In genomic region chr11:3408131-3408996, GRCm38 (mm10) we compare ENCODE assay signal across 8 mouse cellular contexts. TPM values are rescaled to one million over a fixed set of nuclear protein-coding genes. Genes with fewer than 3 reads are reported as not detected.
DNase-seq lines count a peak whose midpoint lies in the region; ATAC-seq lines count a peak whose summit lies in the region.

No protein-coding gene starts in this region.

- DNase-seq in cerebellum, adult 9-10 months: peak; percentile 39
- no peak for DNase-seq in cerebellum, postnatal 36 days
- DNase-seq in c-Kit-positive CD71-positive TER-119-positive erythroid progenitor cells, embryonic 14.5 days (ENCODE audit: low spot score): peak; percentile 32
- peak; percentile 59 to 63 for DNase-seq in kidney, postnatal 25 days
- peak; percentile 28 for DNase-seq in midbrain, embryonic 10.5 days (ENCODE audit: low spot score)
- DNase-seq in layer of hippocampus, adult 9-10 months (ENCODE audit: low spot score): no peak
- DNase-seq in layer of hippocampus, postnatal 10 days (ENCODE audit: low spot score in 2 of 2): no peak

- ATAC-seq in heart, embryonic 11.5 days (replicated peaks; ENCODE audit: insufficient number of reproducible peaks, low FRiP score, low TSS enrichment): no peak

- H3K27me3 ChIP-seq in heart, embryonic 11.5 days (ENCODE audit: control insufficient read depth, insufficient read depth, low read length): no peaks in the 10 kb centered on the region
- H3K27me3 ChIP-seq in midbrain, embryonic 10.5 days (ENCODE audit: low read depth, poor library complexity, severe bottlenecking): no peaks in the 10 kb centered on the region

- no peaks in the 10 kb centered on the region for H3K4me1 ChIP-seq in heart, embryonic 11.5 days (ENCODE audit: control insufficient read depth, insufficient read depth, low read length)
- peaks cover 24% of the 10 kb centered on the region for H3K4me1 ChIP-seq in midbrain, embryonic 10.5 days

- peak overlapping the region; percentile 42 for H3K27ac ChIP-seq in heart, embryonic 11.5 days (ENCODE audit: low read depth, low read length)
- H3K27ac ChIP-seq in midbrain, embryonic 10.5 days (replicated peaks): peak overlapping the region; percentile 91

- WGBS in heart, embryonic 11.5 days (ENCODE audit: insufficient replicate concordance): 5% methylated on average over 34 of the region's 34 CpGs
- 7% methylated on average over 34 of the region's 34 CpGs for WGBS in midbrain, embryonic 10.5 days

- peak overlapping the region; percentile 71 for H3K4me2 ChIP-seq in heart, embryonic 11.5 days

- no peaks in the 10 kb centered on the region for H3K9me3 ChIP-seq in heart, embryonic 11.5 days (replicated peaks; ENCODE audit: control insufficient read depth, low read length)
- no peaks in the 10 kb centered on the region for H3K9me3 ChIP-seq in midbrain, embryonic 10.5 days (replicated peaks)

- peak overlapping the region; percentile 74 for H3K4me3 ChIP-seq in heart, embryonic 11.5 days (ENCODE audit: low read depth, low read length)
- H3K4me3 ChIP-seq in midbrain, embryonic 10.5 days: peak overlapping the region; percentile 80

- H3K9ac ChIP-seq in heart, embryonic 11.5 days (ENCODE audit: low read depth, low read length): peak overlapping the region; percentile 85

- no peaks in the 10 kb centered on the region for H3K36me3 ChIP-seq in heart, embryonic 11.5 days (ENCODE audit: control insufficient read depth, insufficient read depth, low read length)
- no peaks in the 10 kb centered on the region for H3K36me3 ChIP-seq in midbrain, embryonic 10.5 days

RNA-seq across cellular contexts. Expression of gene Limk2, which starts 0.6 kb away (rescaled TPM):
- 61.8 and 72.3 TPM in 2 replicates for polyA plus RNA-seq in heart, embryonic 11.5 days (2014; fragmentation: Nextera tagmentation; extraction: Ambion mirVana)
- polyA plus RNA-seq in midbrain, embryonic 10.5 days (2016; fragmentation: Nextera tagmentation; extraction: Ambion mirVana): 50.7 and 68.9 TPM in 2 replicates
- total RNA-seq in layer of hippocampus, postnatal 10 days (2021): 100 to 1,000 TPM; 108 to 126 TPM

RNA-seq across cellular contexts. Expression of gene Rnf185, which starts 43.8 kb away (rescaled TPM):
- polyA plus RNA-seq in heart, embryonic 11.5 days (2014; fragmentation: Nextera tagmentation; extraction: Ambion mirVana): 27.5 and 31.4 TPM in 2 replicates
- 46.5 and 52.5 TPM in 2 replicates for polyA plus RNA-seq in midbrain, embryonic 10.5 days (2016; fragmentation: Nextera tagmentation; extraction: Ambion mirVana)
- 10 to 100 TPM; 22.2 to 24.0 TPM for total RNA-seq in layer of hippocampus, postnatal 10 days (2021)

Comparison
In these comparisons a context has a peak if more than half of its experiments do, and no peak if none do; other contexts are left out.
1. DNase-seq: peak in cerebellum, adult 9-10 months (single experiment), c-Kit-positive CD71-positive TER-119-positive erythroid progenitor cells, embryonic 14.5 days (single experiment), kidney, postnatal 25 days (2 of 2) and midbrain, embryonic 10.5 days (single experiment); none in cerebellum, postnatal 36 days (0 of 2), layer of hippocampus, adult 9-10 months (single experiment) and layer of hippocampus, postnatal 10 days (0 of 2).